Mouse (Mus musculus) spleen, adult 10 weeks (tissue): ENCODE measurements around the gene Alg2. TPM values are rescaled to one million over a fixed set of nuclear protein-coding genes. Genes with fewer than 3 reads are reported as not detected.

Source experiments
- polyA plus RNA-seq: library from polyadenylated mRNA; stranded (reverse); fragments of 350-450 nt; fragmentation: Illumina TruSeq; extraction: RNeasy Lipid Tissue Mini Kit (QIAGEN cat#74804); gene quantifications from one replicate; pipeline ENCODE4 v1.2.3, GENCODE M21; 2015; ENCODE audit warnings: low replicate concordance; ENCODE audit not compliant: insufficient read depth

Gene Alg2
- 37.9 TPM for polyA plus RNA-seq

DNA sequence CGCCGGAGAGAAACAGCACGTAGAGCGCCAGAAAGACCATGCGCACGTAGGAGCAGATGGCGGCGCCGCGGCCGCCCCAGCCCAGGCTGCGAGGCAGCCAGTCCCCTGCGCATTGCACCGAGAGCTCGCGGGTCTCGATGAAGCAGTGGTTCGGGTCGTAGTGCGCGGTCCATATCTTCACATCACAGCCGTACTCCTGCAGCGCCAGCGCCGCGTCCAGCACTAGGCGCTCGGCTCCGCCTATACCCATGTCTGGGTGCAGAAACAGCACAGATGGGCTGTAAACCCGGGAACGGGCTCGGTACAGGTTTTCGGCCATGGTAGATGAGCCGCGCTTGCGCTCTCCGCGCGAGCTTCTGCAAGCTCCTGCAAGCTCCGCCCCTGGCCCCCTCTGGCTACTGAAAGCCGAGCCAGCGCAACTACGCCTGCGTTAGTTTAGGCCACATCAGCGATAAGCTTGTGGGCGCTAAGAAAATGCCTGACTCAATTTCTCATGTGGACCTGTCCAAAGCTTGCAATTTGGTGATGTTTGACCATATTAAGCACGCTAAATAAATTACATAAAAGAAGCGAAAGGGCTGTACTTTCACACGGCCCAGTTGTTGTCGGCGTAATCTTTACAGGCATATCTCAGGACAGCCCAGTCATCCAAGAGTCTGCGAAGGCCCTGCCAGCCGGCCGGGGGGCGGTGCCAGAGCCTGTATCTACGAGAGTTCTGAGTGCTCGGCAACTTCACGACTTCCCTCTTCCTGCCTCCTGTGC is at the start of gene Alg2, which contains the start of gene Sec61b:
Gene Alg2, minus strand, starts transcription at position 366 of the 762 bp plus-strand sequence.
Gene Sec61b, plus strand, starts transcription at position 691 of the 762 bp plus-strand sequence.

Other genes starting within 250 kb of the Alg2 start
- 52.0 TPM for gene Tgfbr1, start 121.1 kb downstream of the Alg2 start, polyA plus RNA-seq
- gene Sec61b, start 325 bp upstream of the Alg2 start, polyA plus RNA-seq = 149 TPM